Mouse (Mus musculus) embryonic fibroblast, embryonic 13.5 days (primary cell): ENCODE data around the gene Tmod4.

Experiments used
- CTCF ChIP-seq: IDR thresholded peaks from 2 replicates; pipeline ENCODE4 v1.5.1; 2011; ENCODE audit warnings: mild to moderate bottlenecking, control low read depth, low read length, moderate library complexity, borderline replicate concordance; ENCODE audit not compliant: insufficient read depth
- POLR2A ChIP-seq: IDR thresholded peaks from 2 replicates; pipeline ENCODE4 v1.6.1; 2011; ENCODE audit warnings: low read depth, mild to moderate bottlenecking, control low read depth, low read length, moderate library complexity

DNA sequence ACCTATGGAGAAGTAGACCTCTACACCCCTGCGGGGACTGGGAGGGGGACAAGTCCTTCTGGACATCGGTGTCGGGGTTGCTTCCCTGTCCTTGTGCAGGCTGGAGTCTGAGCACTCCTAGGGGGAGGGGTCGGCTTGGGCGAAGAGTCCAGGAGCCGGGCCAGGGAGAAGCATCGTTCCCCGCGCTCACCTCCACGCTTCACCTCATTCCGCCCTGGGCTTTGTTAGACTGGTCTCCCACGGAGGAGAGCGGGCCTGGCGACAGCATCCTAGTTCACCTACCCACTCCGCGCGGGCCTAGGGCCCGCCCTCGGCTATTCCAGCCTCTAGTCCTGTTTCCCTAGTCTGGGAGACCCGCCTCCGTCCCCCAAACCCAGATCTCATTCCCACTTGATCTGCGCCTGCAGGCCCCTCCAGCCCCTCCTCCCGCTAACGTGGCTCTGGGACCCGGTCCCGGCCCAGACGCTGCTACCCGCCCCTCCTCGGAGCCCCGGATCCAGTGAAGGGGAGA lies 36.8 kb downstream of the Tmod4 start:
- TF ChIP-seq POLR2A (no peak), CTCF (no peak)
